Mouse (Mus musculus): Measurements from ENCODE around the gene Osbpl5. TPM values are rescaled to one million over a fixed set of nuclear protein-coding genes. Genes with fewer than 3 reads are reported as not detected.
A peak's percentile ranks its signal among the peaks of the same experiment; 100 is the strongest.
"Not testable (repeated sequence)": the region's sequence is repeated elsewhere in the genome, so short reads cannot be mapped to it uniquely, and the experiment has no call there.

Osbpl5 gene
- polyA plus RNA-seq, 1 experiment from 2014 or later = 47.7 TPM

- DNase-seq (ENCODE audit: low spot score) (no peak), ATAC-seq (ENCODE audit: low read depth) (no peak)
- Histone ChIP-seq H3K9me3 (ENCODE audit: control insufficient read depth, low read length) (no peaks in the 10 kb centered on the region), H3K4me1 (ENCODE audit: control insufficient read depth, insufficient read depth, low read length) (no peaks in the 10 kb centered on the region), H3K9ac (ENCODE audit: low read depth, low read length) (no peak overlapping the region), H3K4me2 (ENCODE audit: low read depth, low read length) (no peak overlapping the region), H3K27ac (replicated peaks; ENCODE audit: low read depth, low read length) (no peak overlapping the region), H3K4me3 (ENCODE audit: low read depth, low read length) (no peak overlapping the region), H3K27me3 (replicated peaks; ENCODE audit: control insufficient read depth, insufficient read depth, low read length) (no peaks in the 10 kb centered on the region), H3K36me3 (ENCODE audit: control insufficient read depth, insufficient read depth, low read length) (no peaks in the 10 kb centered on the region)
These were observed 90.1 kb downstream of the Osbpl5 start for GRCm38 (mm10) chr7:143666427-143667311.

- no peaks in the 10 kb centered on the region for H3K36me3 ChIP-seq (ENCODE audit: control insufficient read depth, insufficient read depth, low read length)
- 71% methylated on average over 2 of the region's 2 CpGs for whole genome bisulfite sequencing
- no peaks in the 10 kb centered on the region for H3K9me3 ChIP-seq (ENCODE audit: control insufficient read depth, low read length)
- H3K9ac ChIP-seq (ENCODE audit: low read depth, low read length) = no peak overlapping the region
- no peak overlapping the region for H3K4me3 ChIP-seq (ENCODE audit: low read depth, low read length)
- ATAC-seq (ENCODE audit: low read depth) (no peak), DNase-seq (ENCODE audit: low spot score) (peak; percentile 14)
- no peak overlapping the region for H3K4me2 ChIP-seq (ENCODE audit: low read depth, low read length)
- H3K27me3 ChIP-seq (replicated peaks; ENCODE audit: control insufficient read depth, insufficient read depth, low read length) = no peaks in the 10 kb centered on the region
- H3K4me1 ChIP-seq (ENCODE audit: control insufficient read depth, insufficient read depth, low read length) = no peaks in the 10 kb centered on the region
- no peak overlapping the region for H3K27ac ChIP-seq (replicated peaks; ENCODE audit: low read depth, low read length)
These were observed 93.3 kb downstream of the Osbpl5 start for GRCm38 (mm10) chr7:143663470-143663869.

- Histone ChIP-seq H3K4me1 (ENCODE audit: control insufficient read depth, insufficient read depth, low read length) (no peaks in the 10 kb centered on the region), H3K9me3 (ENCODE audit: control insufficient read depth, low read length) (no peaks in the 10 kb centered on the region), H3K4me3 (ENCODE audit: low read depth, low read length) (no peak overlapping the region), H3K36me3 (ENCODE audit: control insufficient read depth, insufficient read depth, low read length) (no peaks in the 10 kb centered on the region), H3K9ac (ENCODE audit: low read depth, low read length) (no peak overlapping the region), H3K4me2 (ENCODE audit: low read depth, low read length) (no peak overlapping the region), H3K27ac (replicated peaks; ENCODE audit: low read depth, low read length) (no peak overlapping the region), H3K27me3 (replicated peaks; ENCODE audit: control insufficient read depth, insufficient read depth, low read length) (no peaks in the 10 kb centered on the region)
- ATAC-seq (ENCODE audit: low read depth) (no peak), DNase-seq (ENCODE audit: low spot score) (no peak)
These were observed 96.0 kb downstream of the Osbpl5 start for GRCm38 (mm10) chr7:143660797-143661196.

- H3K4me3 ChIP-seq (ENCODE audit: low read depth, low read length) = peak overlapping the region; percentile 70
- not testable (repeated sequence) for H3K27ac ChIP-seq (replicated peaks; ENCODE audit: low read depth, low read length); ATAC-seq (ENCODE audit: low read depth); H3K9me3 ChIP-seq (ENCODE audit: control insufficient read depth, low read length); H3K4me1 ChIP-seq (ENCODE audit: control insufficient read depth, insufficient read depth, low read length); DNase-seq (ENCODE audit: low spot score); H3K36me3 ChIP-seq (ENCODE audit: control insufficient read depth, insufficient read depth, low read length); H3K27me3 ChIP-seq (replicated peaks; ENCODE audit: control insufficient read depth, insufficient read depth, low read length); H3K9ac ChIP-seq (ENCODE audit: low read depth, low read length)
- peak overlapping the region; percentile 84 for H3K4me2 ChIP-seq (ENCODE audit: low read depth, low read length)
- 56% methylated on average over 10 of the region's 10 CpGs for WGBS
These were observed 106.9 kb downstream of the Osbpl5 start for GRCm38 (mm10) chr7:143649769-143650346.

GRCm38 (mm10) chr7:143649034-143649768 is 107.6 kb downstream of the Osbpl5 start, which contains the start of gene Tnfrsf22:
Gene Tnfrsf22 (minus strand): TSS chr7:143649661.
- Histone ChIP-seq H3K9me3 (ENCODE audit: control insufficient read depth, low read length) (peaks cover 4% of the 10 kb centered on the region; the same call in 1 of the 2 replicates), H3K27me3 (replicated peaks; ENCODE audit: control insufficient read depth, insufficient read depth, low read length) (no peaks in the 10 kb centered on the region), H3K36me3 (ENCODE audit: control insufficient read depth, insufficient read depth, low read length) (no peaks in the 10 kb centered on the region), H3K27ac (replicated peaks; ENCODE audit: low read depth, low read length) (no peak within 1 kb of the TSS), H3K4me1 (ENCODE audit: control insufficient read depth, insufficient read depth, low read length) (no peaks in the 10 kb centered on the region), H3K9ac (ENCODE audit: low read depth, low read length) (peak within 1 kb of the TSS; percentile 76), H3K4me2 (ENCODE audit: low read depth, low read length) (peak within 1 kb of the TSS; percentile 84), H3K4me3 (ENCODE audit: low read depth, low read length) (peak within 1 kb of the TSS; percentile 70)
- 4% methylated on average over 34 of the region's 39 CpGs for WGBS
- ATAC-seq (ENCODE audit: low read depth) = peak; percentile 99
- peak; percentile 94 for DNase-seq (ENCODE audit: low spot score)

GRCm38 (mm10) chr7:143643949-143644348 is 112.8 kb downstream of the Osbpl5 start:
- H3K4me2 ChIP-seq (ENCODE audit: low read depth, low read length); H3K9ac ChIP-seq (ENCODE audit: low read depth, low read length); H3K4me3 ChIP-seq (ENCODE audit: low read depth, low read length); ATAC-seq (ENCODE audit: low read depth); H3K27me3 ChIP-seq (replicated peaks; ENCODE audit: control insufficient read depth, insufficient read depth, low read length); H3K27ac ChIP-seq (replicated peaks; ENCODE audit: low read depth, low read length); H3K4me1 ChIP-seq (ENCODE audit: control insufficient read depth, insufficient read depth, low read length); H3K9me3 ChIP-seq (ENCODE audit: control insufficient read depth, low read length); DNase-seq (ENCODE audit: low spot score); H3K36me3 ChIP-seq (ENCODE audit: control insufficient read depth, insufficient read depth, low read length): not testable (repeated sequence)
- WGBS = 80% methylated on average over 2 of the region's 2 CpGs

Small RNA genes within 50 kb of the gene (microRNA-seq; reads per million reads assigned to microRNA genes)
- not detected for gene Gm22064 (ENCODE audit: borderline number of aligned reads)

Other genes starting within 250 kb of the Osbpl5 start
- gene Nap1l4, start 207.9 kb downstream of the Osbpl5 start, polyA plus RNA-seq (2014; fragmentation: Nextera tagmentation; extraction: Ambion mirVana) = 107 and 113 TPM in 2 replicates
- gene Cars, start 156.9 kb downstream of the Osbpl5 start, polyA plus RNA-seq (2014; fragmentation: Nextera tagmentation; extraction: Ambion mirVana) = 49.2 and 52.2 TPM in 2 replicates
- gene Tnfrsf26, start 128.3 kb downstream of the Osbpl5 start, polyA plus RNA-seq (2014; fragmentation: Nextera tagmentation; extraction: Ambion mirVana) = 0.53 and 0.63 TPM in 2 replicates
- 9.1 and 11.0 TPM in 2 replicates for gene Tnfrsf22, start 107.3 kb downstream of the Osbpl5 start, polyA plus RNA-seq (2014; fragmentation: Nextera tagmentation; extraction: Ambion mirVana)
- 5.3 and 7.0 TPM in 2 replicates for gene Tnfrsf23, start 71.1 kb downstream of the Osbpl5 start, polyA plus RNA-seq (2014; fragmentation: Nextera tagmentation; extraction: Ambion mirVana)
- gene Mrgprg, start 10.0 kb upstream of the Osbpl5 start, polyA plus RNA-seq (2014; fragmentation: Nextera tagmentation; extraction: Ambion mirVana) = not detected in 2 replicates
- gene Mrgpre, start 27.5 kb upstream of the Osbpl5 start, polyA plus RNA-seq (2014; fragmentation: Nextera tagmentation; extraction: Ambion mirVana) = 2.1 and 2.4 TPM in 2 replicates
- gene Nadsyn1, start 65.9 kb upstream of the Osbpl5 start, polyA plus RNA-seq (2014; fragmentation: Nextera tagmentation; extraction: Ambion mirVana) = 4.6 and 6.8 TPM in 2 replicates
- gene Dhcr7, start 66.2 kb upstream of the Osbpl5 start, polyA plus RNA-seq (2014; fragmentation: Nextera tagmentation; extraction: Ambion mirVana) = 43.5 and 45.1 TPM in 2 replicates
- gene Gm498, start 109.9 kb upstream of the Osbpl5 start, polyA plus RNA-seq (2014; fragmentation: Nextera tagmentation; extraction: Ambion mirVana) = not detected in 2 replicates
- 0.72 and 1.0 TPM in 2 replicates for gene Shank2, start 244.9 kb upstream of the Osbpl5 start, polyA plus RNA-seq (2014; fragmentation: Nextera tagmentation; extraction: Ambion mirVana)